Mouse (Mus musculus): Measurements from ENCODE around the gene Flg. TPM values are rescaled to one million over a fixed set of nuclear protein-coding genes. Genes with fewer than 3 reads are reported as not detected.

Gene Flg
- polyA plus RNA-seq (2014; fragmentation: Nextera tagmentation; extraction: Ambion mirVana), result not detected in 2 replicates

DNA sequence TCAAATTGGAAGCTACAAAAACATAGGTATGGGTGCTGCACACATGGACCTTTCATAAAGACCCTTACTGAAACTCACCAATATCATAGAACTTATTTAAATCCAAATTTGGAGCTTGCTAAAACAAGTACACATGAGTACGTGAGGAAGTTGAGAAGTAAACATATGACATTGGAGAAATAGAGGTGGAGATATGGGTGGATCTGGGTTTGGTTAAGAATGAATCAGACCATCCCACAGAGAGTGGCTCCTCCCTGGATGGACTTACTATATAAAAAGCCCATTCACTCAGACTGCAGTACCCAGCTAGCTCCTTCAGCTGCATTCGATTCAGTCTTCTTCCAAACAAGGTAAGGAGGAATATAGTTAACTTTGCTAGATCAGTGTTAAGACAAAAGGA is at the start of gene Flg:
Gene Flg, plus strand, starts transcription at position 301 of the 400 bp plus-strand sequence.
- 84% methylated on average over 2 of the region's 2 CpGs for WGBS
- Histone ChIP-seq H3K36me3 (ENCODE audit: control insufficient read depth, insufficient read depth, low read length) (no peaks in the 10 kb centered on the region), H3K4me3 (ENCODE audit: control insufficient read depth in 1 of 2, insufficient read depth in 1 of 2, low read depth in 1 of 2, low read length in 2 of 2) (no peak within 1 kb of the TSS), H3K4me1 (ENCODE audit: control insufficient read depth in 2 of 2, insufficient read depth in 2 of 2, low read length in 2 of 2) (no peaks in the 10 kb centered on the region), H3K27me3 (ENCODE audit: control insufficient read depth, insufficient read depth, low read length) (no peaks in the 10 kb centered on the region), H3K9me3 (ENCODE audit: control insufficient read depth, low read length) (no peaks in the 10 kb centered on the region), H3K27ac (replicated peaks in 1 of 2; ENCODE audit: control insufficient read depth in 1 of 2, insufficient read depth in 1 of 2, low read depth in 2 of 2, low read length in 2 of 2) (no peak within 1 kb of the TSS), H3K9ac (ENCODE audit: low read length) (no peak within 1 kb of the TSS), H3K4me2 (ENCODE audit: low read length) (no peak within 1 kb of the TSS)
- ATAC-seq (ENCODE audit: insufficient number of reproducible peaks, insufficient read depth, low FRiP score, low read depth), result no peak

DNA sequence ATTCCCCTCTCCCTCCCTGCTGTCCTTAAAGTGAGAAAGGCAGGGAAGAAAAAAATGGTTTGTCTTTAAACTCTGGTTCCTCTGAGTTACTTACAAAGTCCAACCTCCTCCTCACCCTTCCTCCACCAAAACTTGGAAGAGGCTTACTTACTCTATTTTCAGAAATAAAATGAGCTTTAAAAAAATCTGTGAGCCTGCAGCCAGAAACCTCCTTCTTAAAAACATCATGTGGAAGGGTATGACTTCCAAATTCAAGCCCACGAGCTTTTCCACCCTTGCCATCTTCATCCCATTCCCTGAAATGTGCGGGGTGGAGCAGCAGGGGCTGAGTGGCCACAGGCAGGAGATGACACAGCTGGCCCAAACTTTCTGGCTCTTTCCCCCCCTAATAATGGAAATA is 24.2 kb downstream of the Flg start:
- no peak overlapping the region for H3K4me3 ChIP-seq (ENCODE audit: control insufficient read depth in 1 of 2, insufficient read depth in 1 of 2, low read depth in 1 of 2, low read length in 2 of 2)
- H3K4me1 ChIP-seq (ENCODE audit: control insufficient read depth in 2 of 2, insufficient read depth in 2 of 2, low read length in 2 of 2), result no peaks in the 10 kb centered on the region
- no peak overlapping the region for H3K27ac ChIP-seq (replicated peaks in 1 of 2; ENCODE audit: control insufficient read depth in 1 of 2, insufficient read depth in 1 of 2, low read depth in 2 of 2, low read length in 2 of 2)
- no peaks in the 10 kb centered on the region for H3K36me3 ChIP-seq (ENCODE audit: control insufficient read depth, insufficient read depth, low read length)
- H3K27me3 ChIP-seq (ENCODE audit: control insufficient read depth, insufficient read depth, low read length), result no peaks in the 10 kb centered on the region
- no peak overlapping the region for H3K4me2 ChIP-seq (ENCODE audit: low read length)
- 73% methylated on average over 2 of the region's 2 CpGs for WGBS
- H3K9ac ChIP-seq (ENCODE audit: low read length), result no peak overlapping the region
- no peaks in the 10 kb centered on the region for H3K9me3 ChIP-seq (ENCODE audit: control insufficient read depth, low read length)
- no peak for ATAC-seq (ENCODE audit: insufficient number of reproducible peaks, insufficient read depth, low FRiP score, low read depth)

DNA sequence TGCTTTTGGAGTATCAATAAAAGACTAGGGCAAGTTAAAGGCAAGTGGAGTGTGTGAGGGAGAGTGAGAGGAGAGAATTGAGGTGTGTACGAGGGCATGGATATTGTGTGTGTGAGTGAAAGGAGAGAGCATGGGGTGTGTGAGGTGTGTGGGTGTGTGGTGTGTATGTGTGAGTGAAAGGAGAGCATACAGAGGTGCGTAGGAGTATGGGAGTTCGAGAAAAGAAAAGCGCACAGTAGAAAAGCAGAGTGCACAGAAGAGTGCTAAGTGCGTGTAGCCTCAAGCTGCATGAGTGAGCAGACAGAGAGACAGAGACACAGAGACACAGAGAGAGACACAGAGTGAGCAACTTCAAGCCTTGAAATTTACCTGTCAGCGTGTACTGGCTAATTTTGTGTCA is 26.5 kb downstream of the Flg start:
- Histone ChIP-seq H3K27me3 (ENCODE audit: control insufficient read depth, insufficient read depth, low read length) (no peaks in the 10 kb centered on the region), H3K4me3 (ENCODE audit: control insufficient read depth in 1 of 2, insufficient read depth in 1 of 2, low read depth in 1 of 2, low read length in 2 of 2) (no peak overlapping the region), H3K9ac (ENCODE audit: low read length) (no peak overlapping the region), H3K9me3 (ENCODE audit: control insufficient read depth, low read length) (no peaks in the 10 kb centered on the region), H3K4me2 (ENCODE audit: low read length) (no peak overlapping the region), H3K4me1 (ENCODE audit: control insufficient read depth in 2 of 2, insufficient read depth in 2 of 2, low read length in 2 of 2) (no peaks in the 10 kb centered on the region), H3K36me3 (ENCODE audit: control insufficient read depth, insufficient read depth, low read length) (no peaks in the 10 kb centered on the region), H3K27ac (replicated peaks in 1 of 2; ENCODE audit: control insufficient read depth in 1 of 2, insufficient read depth in 1 of 2, low read depth in 2 of 2, low read length in 2 of 2) (no peak overlapping the region)
- WGBS, result 73% methylated on average over 6 of the region's 6 CpGs
- ATAC-seq (ENCODE audit: insufficient number of reproducible peaks, insufficient read depth, low FRiP score, low read depth), result no peak

DNA sequence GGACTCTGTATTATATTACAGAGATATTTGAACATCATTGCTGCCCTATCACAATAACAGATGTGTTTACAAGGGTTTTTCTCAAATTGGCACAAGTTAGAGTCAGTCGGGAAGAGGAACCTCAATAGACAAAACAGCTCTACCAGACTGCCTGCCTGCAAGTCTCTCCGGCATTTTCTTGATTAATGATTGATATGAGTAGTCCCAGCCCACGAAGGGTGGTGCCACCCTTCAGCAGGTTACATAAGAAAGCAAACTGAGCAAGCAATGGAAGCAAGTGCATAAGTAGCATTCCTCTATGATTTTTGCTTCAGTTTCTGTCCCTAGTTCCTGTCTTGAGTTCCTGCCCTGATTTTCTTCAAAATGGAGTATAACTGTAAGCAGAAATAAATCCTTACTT is 28.6 kb downstream of the Flg start:
- Histone ChIP-seq H3K27me3 (ENCODE audit: control insufficient read depth, insufficient read depth, low read length) (no peaks in the 10 kb centered on the region), H3K4me1 (ENCODE audit: control insufficient read depth in 2 of 2, insufficient read depth in 2 of 2, low read length in 2 of 2) (no peaks in the 10 kb centered on the region), H3K9me3 (ENCODE audit: control insufficient read depth, low read length) (no peaks in the 10 kb centered on the region), H3K4me2 (ENCODE audit: low read length) (no peak overlapping the region), H3K9ac (ENCODE audit: low read length) (no peak overlapping the region), H3K4me3 (ENCODE audit: control insufficient read depth in 1 of 2, insufficient read depth in 1 of 2, low read depth in 1 of 2, low read length in 2 of 2) (no peak overlapping the region), H3K36me3 (ENCODE audit: control insufficient read depth, insufficient read depth, low read length) (no peaks in the 10 kb centered on the region), H3K27ac (replicated peaks in 1 of 2; ENCODE audit: control insufficient read depth in 1 of 2, insufficient read depth in 1 of 2, low read depth in 2 of 2, low read length in 2 of 2) (no peak overlapping the region)
- 76% methylated on average over 3 of the region's 3 CpGs for WGBS
- no peak for ATAC-seq (ENCODE audit: insufficient number of reproducible peaks, insufficient read depth, low FRiP score, low read depth)

DNA sequence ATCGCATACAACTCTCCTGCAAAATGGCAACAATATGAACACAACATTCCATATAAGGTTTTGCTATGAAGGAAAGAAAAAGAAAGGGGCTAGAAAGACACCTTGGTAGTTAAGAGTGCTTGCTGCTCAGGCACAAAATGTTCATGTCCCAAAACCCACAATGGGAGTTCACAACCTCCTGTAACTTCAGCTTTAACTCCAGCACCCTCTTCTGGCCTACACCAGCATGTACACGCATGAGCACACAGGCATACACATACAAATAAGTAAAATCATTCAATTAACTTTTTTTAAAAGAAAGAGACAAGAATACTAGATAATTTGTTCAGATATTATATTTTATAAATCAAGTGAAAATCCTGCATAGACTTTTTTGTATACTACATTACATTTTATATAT is 32.8 kb downstream of the Flg start:
- Histone ChIP-seq H3K9me3 (ENCODE audit: control insufficient read depth, low read length) (no peaks in the 10 kb centered on the region), H3K27ac (replicated peaks in 1 of 2; ENCODE audit: control insufficient read depth in 1 of 2, insufficient read depth in 1 of 2, low read depth in 2 of 2, low read length in 2 of 2) (no peak overlapping the region), H3K4me2 (ENCODE audit: low read length) (no peak overlapping the region), H3K4me3 (ENCODE audit: control insufficient read depth in 1 of 2, insufficient read depth in 1 of 2, low read depth in 1 of 2, low read length in 2 of 2) (no peak overlapping the region), H3K9ac (ENCODE audit: low read length) (no peak overlapping the region), H3K36me3 (ENCODE audit: control insufficient read depth, insufficient read depth, low read length) (no peaks in the 10 kb centered on the region), H3K4me1 (ENCODE audit: control insufficient read depth in 2 of 2, insufficient read depth in 2 of 2, low read length in 2 of 2) (no peaks in the 10 kb centered on the region), H3K27me3 (ENCODE audit: control insufficient read depth, insufficient read depth, low read length) (no peaks in the 10 kb centered on the region)
- 71% methylated on average over 2 of the region's 2 CpGs for WGBS
- ATAC-seq (ENCODE audit: insufficient number of reproducible peaks, insufficient read depth, low FRiP score, low read depth), result no peak

DNA sequence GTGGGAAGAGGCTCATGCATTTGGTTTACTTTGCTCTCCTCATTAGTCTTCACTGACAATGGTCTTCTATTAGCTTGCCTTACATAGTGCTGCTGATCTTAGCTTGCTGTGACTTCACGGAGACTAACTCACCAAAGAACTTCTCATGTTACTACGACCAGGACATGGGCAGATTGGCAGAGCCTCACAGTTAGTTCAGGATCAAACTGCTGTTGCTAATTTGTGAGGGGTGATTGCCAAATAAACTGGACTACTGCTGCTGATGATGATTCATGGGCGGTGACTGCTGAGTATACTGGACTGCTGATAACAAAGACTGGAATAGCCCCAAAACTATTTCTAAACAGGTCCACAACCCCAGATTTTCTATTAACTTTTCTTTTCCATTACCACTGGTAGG is 38.0 kb downstream of the Flg start:
- Histone ChIP-seq H3K4me3 (ENCODE audit: control insufficient read depth in 1 of 2, insufficient read depth in 1 of 2, low read depth in 1 of 2, low read length in 2 of 2) (no peak overlapping the region), H3K4me1 (ENCODE audit: control insufficient read depth in 2 of 2, insufficient read depth in 2 of 2, low read length in 2 of 2) (no peaks in the 10 kb centered on the region), H3K36me3 (ENCODE audit: control insufficient read depth, insufficient read depth, low read length) (no peaks in the 10 kb centered on the region), H3K27ac (replicated peaks in 1 of 2; ENCODE audit: control insufficient read depth in 1 of 2, insufficient read depth in 1 of 2, low read depth in 2 of 2, low read length in 2 of 2) (no peak overlapping the region), H3K9ac (ENCODE audit: low read length) (no peak overlapping the region), H3K27me3 (ENCODE audit: control insufficient read depth, insufficient read depth, low read length) (no peaks in the 10 kb centered on the region), H3K4me2 (ENCODE audit: low read length) (no peak overlapping the region), H3K9me3 (ENCODE audit: control insufficient read depth, low read length) (no peaks in the 10 kb centered on the region)
- no peak for ATAC-seq (ENCODE audit: insufficient number of reproducible peaks, insufficient read depth, low FRiP score, low read depth)
- 67% methylated on average over 3 of the region's 3 CpGs for WGBS

DNA sequence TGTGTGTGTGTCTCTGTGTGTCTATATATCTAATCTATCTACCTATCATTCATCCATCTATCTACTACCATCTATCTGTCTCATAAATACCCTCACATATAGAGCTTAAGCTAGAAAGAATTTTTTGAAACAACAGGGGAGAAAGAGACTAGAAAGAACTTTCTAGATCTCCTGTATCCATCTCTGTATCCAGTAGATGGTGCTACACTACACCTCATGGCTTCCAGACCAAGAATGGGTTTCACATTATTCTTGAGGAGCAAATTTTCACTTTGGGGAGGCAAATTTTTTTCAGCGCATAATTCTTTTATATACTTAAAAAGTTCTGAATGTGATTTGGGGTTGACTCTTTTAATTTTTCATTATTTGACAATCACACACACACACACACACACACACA is 41.1 kb downstream of the Flg start:
- 68% methylated on average over 1 of the region's 1 CpGs for WGBS
- Histone ChIP-seq H3K36me3 (ENCODE audit: control insufficient read depth, insufficient read depth, low read length) (no peaks in the 10 kb centered on the region), H3K4me3 (ENCODE audit: control insufficient read depth in 1 of 2, insufficient read depth in 1 of 2, low read depth in 1 of 2, low read length in 2 of 2) (no peak overlapping the region), H3K27me3 (ENCODE audit: control insufficient read depth, insufficient read depth, low read length) (no peaks in the 10 kb centered on the region), H3K4me2 (ENCODE audit: low read length) (no peak overlapping the region), H3K27ac (replicated peaks in 1 of 2; ENCODE audit: control insufficient read depth in 1 of 2, insufficient read depth in 1 of 2, low read depth in 2 of 2, low read length in 2 of 2) (no peak overlapping the region), H3K9me3 (ENCODE audit: control insufficient read depth, low read length) (no peaks in the 10 kb centered on the region), H3K9ac (ENCODE audit: low read length) (no peak overlapping the region), H3K4me1 (ENCODE audit: control insufficient read depth in 2 of 2, insufficient read depth in 2 of 2, low read length in 2 of 2) (no peaks in the 10 kb centered on the region)
- no peak for ATAC-seq (ENCODE audit: insufficient number of reproducible peaks, insufficient read depth, low FRiP score, low read depth)

DNA sequence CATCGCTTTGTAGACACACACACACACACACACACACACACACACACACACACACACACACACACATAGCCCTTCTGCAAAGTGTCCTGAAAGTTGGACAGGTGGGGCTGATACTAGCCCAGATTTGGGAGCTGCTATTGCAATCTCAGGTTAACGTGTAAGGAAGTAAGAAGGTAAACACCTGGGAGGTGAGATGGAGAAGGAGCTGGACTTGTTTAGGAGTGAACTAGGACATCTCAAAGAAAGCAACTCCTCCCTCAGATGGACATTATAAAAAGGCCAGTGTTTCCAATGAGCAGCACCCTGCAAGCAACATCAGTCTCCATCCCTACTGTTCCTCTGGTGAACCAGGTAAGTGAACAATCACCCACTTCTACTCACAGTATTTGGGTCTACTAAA is 46.1 kb downstream of the Flg start, which contains the start of gene Hrnr:
Gene Hrnr, plus strand, starts transcription at position 301 of the 400 bp plus-strand sequence.
- WGBS, result 68% methylated on average over 2 of the region's 2 CpGs
- ATAC-seq (ENCODE audit: insufficient number of reproducible peaks, insufficient read depth, low FRiP score, low read depth), result no peak

More for the DNA sequence above, 46.1 kb downstream of the Flg start, which contains the start of gene Hrnr:
- H3K27me3 ChIP-seq (ENCODE audit: control insufficient read depth, insufficient read depth, low read length), result no peaks in the 10 kb centered on the region
- H3K4me2 ChIP-seq (ENCODE audit: low read length), result no peak within 1 kb of the TSS
- no peaks in the 10 kb centered on the region for H3K9me3 ChIP-seq (ENCODE audit: control insufficient read depth, low read length)
- no peak within 1 kb of the TSS for H3K4me3 ChIP-seq (ENCODE audit: control insufficient read depth in 1 of 2, insufficient read depth in 1 of 2, low read depth in 1 of 2, low read length in 2 of 2)
- no peak within 1 kb of the TSS for H3K9ac ChIP-seq (ENCODE audit: low read length)
- H3K4me1 ChIP-seq (ENCODE audit: control insufficient read depth in 2 of 2, insufficient read depth in 2 of 2, low read length in 2 of 2), result no peaks in the 10 kb centered on the region
- H3K36me3 ChIP-seq (ENCODE audit: control insufficient read depth, insufficient read depth, low read length), result no peaks in the 10 kb centered on the region
- H3K27ac ChIP-seq (replicated peaks in 1 of 2; ENCODE audit: control insufficient read depth in 1 of 2, insufficient read depth in 1 of 2, low read depth in 2 of 2, low read length in 2 of 2), result no peak within 1 kb of the TSS

Measured in heart, embryonic 14.5 days (tissue).